Mouse (Mus musculus): Measurements from ENCODE around the gene Gpt2.

- TF ChIP-seq HCFC1 (IDR thresholded peaks at IDR 0.05; ENCODE audit: borderline replicate concordance, insufficient read depth, low read length) = no peak
- TF ChIP-seq CHD2 (IDR thresholded peaks at IDR 0.05; ENCODE audit: low read depth, low read length) = no peak
- no peak for TF ChIP-seq ZNF384 (IDR thresholded peaks at IDR 0.05; ENCODE audit: low read depth, low read length)
Measured at GRCm38 (mm10) chr8:85513283-85513682, 20.9 kb downstream of the Gpt2 start.

Data from ES-E14 (cell line).